8 mouse cellular contexts compared by ENCODE assay signal in genomic region chr5:99891516-99892441, GRCm38 (mm10). TPM values are rescaled to one million over a fixed set of nuclear protein-coding genes. Genes with fewer than 3 reads are reported as not detected.
DNase-seq lines count a peak whose midpoint lies in the region; ATAC-seq and TF ChIP-seq lines count a peak whose summit lies in the region.

No protein-coding gene starts in this region.

- H3K4me1 ChIP-seq in heart, postnatal 0 days (ENCODE audit: control insufficient read depth, insufficient read depth), result no peaks in the 10 kb centered on the region

- no peak overlapping the region for H3K9ac ChIP-seq in heart, postnatal 0 days (replicated peaks; ENCODE audit: low read depth, low read length)

- no peaks in the 10 kb centered on the region for H3K9me3 ChIP-seq in heart, postnatal 0 days (replicated peaks; ENCODE audit: control insufficient read depth, low read length)

- H3K27me3 ChIP-seq in heart, postnatal 0 days (ENCODE audit: control insufficient read depth, insufficient read depth, low read length), result no peaks in the 10 kb centered on the region

- H3K36me3 ChIP-seq in heart, postnatal 0 days (replicated peaks; ENCODE audit: control insufficient read depth, insufficient read depth, low read length), result no peaks in the 10 kb centered on the region

- no peak overlapping the region for H3K27ac ChIP-seq in heart, postnatal 0 days (ENCODE audit: low read depth)

- ATAC-seq in heart, postnatal 0 days (ENCODE audit: insufficient read depth, low read depth), result no peak
- peak; percentile 56 for ATAC-seq in megakaryocyte, adult 5-6 weeks (ENCODE audit: poor library complexity, severe bottlenecking)

- no peak for TF ChIP-seq EP300 in heart, postnatal 0 days (IDR thresholded peaks at IDR 0.05; ENCODE audit: low read depth)

- H3K4me2 ChIP-seq in heart, postnatal 0 days (ENCODE audit: low read depth, low read length), result no peak overlapping the region

- H3K4me3 ChIP-seq in heart, postnatal 0 days (ENCODE audit: low read depth, low read length), result no peak overlapping the region

- WGBS in heart, postnatal 0 days, result 53% methylated on average over 12 of the region's 12 CpGs

- TF ChIP-seq CTCF in heart, postnatal 0 days (IDR thresholded peaks at IDR 0.05; ENCODE audit: low read depth), result peak; percentile 68

- peak; percentile 31 for DNase-seq in urinary bladder, postnatal 14 days (ENCODE audit: low spot score)
- no peak for DNase-seq in urinary bladder, adult 18-20 months (ENCODE audit: low spot score in 2 of 2)
- peak; percentile 60 to 62 for DNase-seq in cerebellum, postnatal 36 days
- peak; percentile 77 for DNase-seq in heart, postnatal 0 days (ENCODE audit: low spot score)
- peak; percentile 77 to 80 for DNase-seq in layer of hippocampus, postnatal 10 days (ENCODE audit: low spot score in 2 of 2)
- DNase-seq in right cerebral cortex, postnatal 4 days, result peak; percentile 81
- DNase-seq in adipocyte (ENCODE audit: low spot score), result no peak

RNA-seq across cellular contexts. Expression of gene Vamp9, which starts 14.3 kb away (rescaled TPM):
- total RNA-seq in heart, postnatal 0 days (2014; rRNA removed; ENCODE audit: low replicate concordance), result not detected in 2 replicates
- polyA plus RNA-seq in heart, postnatal 0 days (2015; fragmentation: Nextera tagmentation; extraction: Ambion mirVana), result 0.72 and 0.97 TPM in 2 replicates
- total RNA-seq in layer of hippocampus, postnatal 10 days (2021), result under 1 TPM; 0.54 to 0.78 TPM
- total RNA-seq in megakaryocyte, adult 5-6 weeks (2015), result not detected in 2 replicates
- not detected in 2 replicates for total RNA-seq in megakaryocyte, adult 5-6 weeks (2017)

Comparison
In these comparisons a context has a peak if more than half of its experiments do, and no peak if none do; other contexts are left out.
1. DNase-seq: peak in urinary bladder, postnatal 14 days (single experiment), cerebellum, postnatal 36 days (2 of 2), heart, postnatal 0 days (single experiment), layer of hippocampus, postnatal 10 days (2 of 2) and right cerebral cortex, postnatal 4 days (single experiment); none in urinary bladder, adult 18-20 months (0 of 2) and adipocyte (single experiment).